Mouse (Mus musculus): ENCODE data around the gene Nde1. TPM values are rescaled to one million over a fixed set of nuclear protein-coding genes. Genes with fewer than 3 reads are reported as not detected.

Gene Nde1
- polyA plus RNA-seq, 1 experiment from 2014 or later, result 37.7 TPM

DNA sequence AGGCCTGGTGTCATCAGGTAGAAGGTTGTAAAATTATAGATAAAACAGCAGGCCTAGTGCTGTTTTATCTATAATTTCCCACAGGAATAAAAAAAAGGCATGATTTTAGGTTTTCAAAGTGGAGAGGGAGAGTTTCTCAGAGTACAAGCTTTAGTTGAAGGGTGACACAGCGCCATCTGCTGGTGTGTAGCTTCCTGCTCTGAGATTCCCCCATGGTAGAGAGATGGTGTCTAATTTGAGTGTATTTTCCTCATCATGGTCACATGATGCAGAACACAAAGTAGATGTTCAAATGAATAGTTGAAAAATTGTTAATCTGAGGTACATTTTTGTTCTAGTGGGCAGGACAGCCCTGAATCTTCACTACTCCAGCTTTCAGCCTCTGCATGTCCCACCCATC is 32.4 kb downstream of the Nde1 start:
- Histone ChIP-seq H3K4me3 (ENCODE audit: low read depth, low read length) (no peak overlapping the region), H3K9ac (replicated peaks; ENCODE audit: low read depth) (no peak overlapping the region), H3K9me3 (ENCODE audit: low read length) (no peaks in the 10 kb centered on the region), H3K36me3 (ENCODE audit: insufficient read depth, low read length) (peaks cover 13% of the 10 kb centered on the region), H3K4me2 (replicated peaks; ENCODE audit: low read depth, low read length) (no peak overlapping the region), H3K4me1 (ENCODE audit: insufficient read depth, low read depth, low read length) (no peaks in the 10 kb centered on the region), H3K27ac (ENCODE audit: low read length) (no peak overlapping the region), H3K27me3 (replicated peaks; ENCODE audit: insufficient read depth, low read length) (no peaks in the 10 kb centered on the region)
- ATAC-seq, result peak; percentile 51
- peak; percentile 67 for DNase-seq (ENCODE audit: low spot score)
- TF ChIP-seq EP300 (IDR thresholded peaks at IDR 0.05), result no peak
- peak; percentile 73 for TF ChIP-seq CTCF (IDR thresholded peaks at IDR 0.05)
- WGBS, result 15% methylated on average over 1 of the region's 1 CpGs

DNA sequence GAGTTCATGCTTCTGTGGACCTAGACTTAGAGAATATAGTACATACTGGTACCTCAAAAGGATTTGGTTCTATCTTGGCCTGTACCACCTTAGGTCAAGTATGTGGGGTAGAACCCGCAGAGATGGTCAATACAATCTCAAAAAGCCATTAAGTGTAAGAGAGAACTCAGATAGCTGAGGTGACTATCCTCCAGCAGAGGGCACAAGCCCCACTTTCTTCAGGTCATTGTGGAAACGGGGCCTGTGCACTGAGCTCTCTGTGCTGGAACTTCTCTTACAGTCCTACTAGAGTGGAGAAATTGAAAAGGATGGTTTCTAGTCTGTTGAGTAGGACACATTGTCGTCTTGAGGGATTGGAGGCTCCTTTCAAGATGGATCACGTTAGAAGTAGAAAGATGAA is 35.7 kb downstream of the Nde1 start:
- DNase-seq (ENCODE audit: low spot score) (no peak), ATAC-seq (no peak)
- no peaks in the 10 kb centered on the region for H3K9me3 ChIP-seq (ENCODE audit: low read length)
- no peak overlapping the region for H3K4me3 ChIP-seq (ENCODE audit: low read depth, low read length)
- no peak overlapping the region for H3K9ac ChIP-seq (replicated peaks; ENCODE audit: low read depth)
- WGBS, result 70% methylated on average over 4 of the region's 4 CpGs
- no peak overlapping the region for H3K4me2 ChIP-seq (replicated peaks; ENCODE audit: low read depth, low read length)
- H3K27ac ChIP-seq (ENCODE audit: low read length), result no peak overlapping the region
- H3K36me3 ChIP-seq (ENCODE audit: insufficient read depth, low read length), result no peaks in the 10 kb centered on the region
- no peaks in the 10 kb centered on the region for H3K4me1 ChIP-seq (ENCODE audit: insufficient read depth, low read depth, low read length)
- no peaks in the 10 kb centered on the region for H3K27me3 ChIP-seq (replicated peaks; ENCODE audit: insufficient read depth, low read length)
- TF ChIP-seq CTCF (IDR thresholded peaks at IDR 0.05) (no peak; the same call in 1 of the 2 replicates), EP300 (IDR thresholded peaks at IDR 0.05) (no peak)

DNA sequence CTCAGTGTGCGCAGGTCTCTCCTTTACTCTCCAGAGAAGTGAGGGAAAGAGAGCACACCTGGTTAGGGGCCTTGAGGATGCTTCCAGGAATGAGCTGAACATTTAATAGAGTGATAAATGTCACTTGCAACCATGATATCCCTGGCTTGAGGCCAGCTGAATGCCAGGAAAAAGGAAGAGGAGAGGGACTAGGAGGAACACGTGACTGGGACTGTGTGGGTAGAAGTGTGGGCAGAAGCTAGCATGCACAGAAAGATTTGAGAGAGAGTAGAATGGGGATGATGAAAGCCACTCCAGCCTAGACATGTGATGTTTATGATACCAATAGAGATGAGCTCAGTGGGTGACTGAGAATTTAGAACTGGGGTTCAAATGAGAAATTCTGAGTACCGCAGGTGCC is 52.1 kb downstream of the Nde1 start:
- H3K36me3 ChIP-seq (ENCODE audit: insufficient read depth, low read length), result no peaks in the 10 kb centered on the region
- ATAC-seq (no peak), DNase-seq (ENCODE audit: low spot score) (no peak)
- WGBS, result 82% methylated on average over 3 of the region's 3 CpGs
- H3K27me3 ChIP-seq (replicated peaks; ENCODE audit: insufficient read depth, low read length), result no peaks in the 10 kb centered on the region
- no peak overlapping the region for H3K4me3 ChIP-seq (ENCODE audit: low read depth, low read length)
- H3K4me2 ChIP-seq (replicated peaks; ENCODE audit: low read depth, low read length), result no peak overlapping the region
- no peak overlapping the region for H3K27ac ChIP-seq (ENCODE audit: low read length)
- no peak overlapping the region for H3K9ac ChIP-seq (replicated peaks; ENCODE audit: low read depth)
- no peaks in the 10 kb centered on the region for H3K4me1 ChIP-seq (ENCODE audit: insufficient read depth, low read depth, low read length)
- no peaks in the 10 kb centered on the region for H3K9me3 ChIP-seq (ENCODE audit: low read length)
- TF ChIP-seq EP300 (IDR thresholded peaks at IDR 0.05), result no peak
- no peak for TF ChIP-seq CTCF (IDR thresholded peaks at IDR 0.05)

DNA sequence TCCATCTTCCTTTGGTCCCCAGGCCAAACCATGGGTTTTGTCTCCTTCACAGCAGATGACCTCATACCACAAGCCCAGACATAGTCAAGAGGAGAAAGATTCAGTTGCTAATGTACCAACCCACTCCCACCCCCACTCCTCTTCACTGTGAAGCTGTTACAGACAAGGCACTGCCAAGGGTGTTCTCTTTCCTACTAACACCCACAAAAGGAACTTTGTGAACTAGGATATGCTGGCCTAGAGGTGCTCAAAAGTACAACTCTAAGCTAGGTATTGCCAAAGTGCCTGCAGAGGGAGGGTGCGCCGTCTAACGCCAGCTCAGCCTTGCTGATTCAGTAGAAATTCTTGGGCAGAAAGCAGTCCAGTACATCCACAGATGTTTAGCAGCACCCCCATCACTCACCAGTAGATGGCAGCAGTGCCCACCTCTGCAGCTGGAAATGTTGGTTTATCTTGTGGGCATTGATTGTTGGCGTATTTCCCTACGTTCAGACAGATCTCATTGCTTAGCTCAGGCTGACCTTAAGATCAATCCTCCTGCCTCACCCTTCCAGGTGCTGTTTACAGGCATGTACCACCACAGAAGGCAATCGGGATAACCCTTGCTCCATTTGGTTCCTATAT is 74.1 kb downstream of the Nde1 start:
- ATAC-seq (peak; percentile 54), DNase-seq (ENCODE audit: low spot score) (peak; percentile 81)
- H3K27me3 ChIP-seq (replicated peaks; ENCODE audit: insufficient read depth, low read length), result no peaks in the 10 kb centered on the region

DNA sequence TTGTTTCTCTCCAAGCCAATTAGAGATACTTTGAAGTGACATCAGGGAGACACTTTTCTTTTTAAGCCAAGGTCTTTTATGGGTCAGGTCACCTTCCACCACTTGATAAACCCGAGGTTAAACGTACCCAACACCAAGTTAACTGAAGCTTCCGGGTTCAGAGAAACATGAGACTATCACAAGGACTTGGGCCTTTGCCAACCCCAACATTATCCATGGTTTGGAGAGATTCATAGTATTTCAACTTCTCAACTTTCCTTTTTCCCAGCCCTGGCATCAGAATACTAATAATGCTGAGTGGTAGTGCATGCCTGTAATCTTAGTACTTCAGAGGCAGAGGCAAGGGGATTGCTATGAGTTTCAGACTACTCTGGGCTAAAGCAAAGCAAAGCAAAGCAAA is 79.0 kb downstream of the Nde1 start:
- TF ChIP-seq CTCF (IDR thresholded peaks at IDR 0.05) (no peak), EP300 (IDR thresholded peaks at IDR 0.05) (no peak)
- Histone ChIP-seq H3K27me3 (replicated peaks; ENCODE audit: insufficient read depth, low read length) (no peaks in the 10 kb centered on the region), H3K4me2 (replicated peaks; ENCODE audit: low read depth, low read length) (no peak overlapping the region), H3K4me3 (ENCODE audit: low read depth, low read length) (no peak overlapping the region), H3K9ac (replicated peaks; ENCODE audit: low read depth) (no peak overlapping the region), H3K27ac (ENCODE audit: low read length) (no peak overlapping the region), H3K4me1 (ENCODE audit: insufficient read depth, low read depth, low read length) (no peaks in the 10 kb centered on the region), H3K36me3 (ENCODE audit: insufficient read depth, low read length) (no peaks in the 10 kb centered on the region), H3K9me3 (ENCODE audit: low read length) (no peaks in the 10 kb centered on the region)
- peak; percentile 4 for DNase-seq (ENCODE audit: low spot score)
- ATAC-seq, result no peak
- WGBS, result 53% methylated on average over 3 of the region's 3 CpGs

More for the DNA sequence above, 74.1 kb downstream of the Nde1 start:
- Histone ChIP-seq H3K4me3 (ENCODE audit: low read depth, low read length) (no peak overlapping the region), H3K9me3 (ENCODE audit: low read length) (no peaks in the 10 kb centered on the region), H3K4me2 (replicated peaks; ENCODE audit: low read depth, low read length) (no peak overlapping the region), H3K36me3 (ENCODE audit: insufficient read depth, low read length) (no peaks in the 10 kb centered on the region), H3K4me1 (ENCODE audit: insufficient read depth, low read depth, low read length) (no peaks in the 10 kb centered on the region), H3K27ac (ENCODE audit: low read length) (no peak overlapping the region), H3K9ac (replicated peaks; ENCODE audit: low read depth) (no peak overlapping the region)
- TF ChIP-seq EP300 (IDR thresholded peaks at IDR 0.05), result no peak
- TF ChIP-seq CTCF (IDR thresholded peaks at IDR 0.05), result peak; percentile 98
- 17% methylated on average over 6 of the region's 6 CpGs for WGBS

MicroRNAs within 50 kb of the gene (microRNA counts, 519-probe panel; counts per million panel counts)
- 4,361 counts per million, percentile 45 among the panel's probes with 10 or more counts for microRNA mmu-miR-484

Small RNAs within 50 kb of the gene (microRNA-seq; reads per million reads assigned to microRNA genes)
- gene Gm27671 (not detected), gene Mir484 (2,120 reads per million, percentile 84 among the genes with 10 or more reads in this experiment)

Other genes with a start within 250 kb of the Nde1 start
- gene 2900011O08Rik, start 176.7 kb upstream of the Nde1 start, polyA plus RNA-seq (2015; fragmentation: Nextera tagmentation; extraction: Ambion mirVana), result 0.42 TPM in 1 of 2 replicates, not detected in the other
- gene Ifitm7, start 176.4 kb upstream of the Nde1 start, polyA plus RNA-seq (2015; fragmentation: Nextera tagmentation; extraction: Ambion mirVana), result not detected in 2 replicates
- 13.2 and 14.0 TPM in 2 replicates for gene Marf1, start 76 bp downstream of the Nde1 start, polyA plus RNA-seq (2015; fragmentation: Nextera tagmentation; extraction: Ambion mirVana)
- gene Myh11, start 128.1 kb downstream of the Nde1 start, polyA plus RNA-seq (2015; fragmentation: Nextera tagmentation; extraction: Ambion mirVana), result 15.1 and 20.7 TPM in 2 replicates
- gene Fopnl, start 154.1 kb downstream of the Nde1 start, polyA plus RNA-seq (2015; fragmentation: Nextera tagmentation; extraction: Ambion mirVana), result 89.2 and 91.4 TPM in 2 replicates
- 5.0 and 7.2 TPM in 2 replicates for gene Abcc1, start 198.3 kb downstream of the Nde1 start, polyA plus RNA-seq (2015; fragmentation: Nextera tagmentation; extraction: Ambion mirVana)